Comparison of ENCODE assay signal across 10 mouse cellular contexts in genomic region chr13:109633037-109633418, GRCm38 (mm10).
DNase-seq lines count a peak whose midpoint lies in the region; ATAC-seq and TF ChIP-seq lines count a peak whose summit lies in the region.
"Had no signal": no experiment of that assay in that cellular context is flagged by ENCODE, and none has a peak within 500 bp of the region (broad histone marks: within the 10 kb centered on the region; RNA-seq: fewer than 3 reads in every experiment).

No protein-coding gene starts in this region.

- DNase-seq in kidney, postnatal 36 days: no peak
- DNase-seq in ES-E14 (ENCODE audit: low read depth, low spot score): no peak
- DNase-seq in liver, embryonic 14.5 days (ENCODE audit: low read depth in 3 of 3, low spot score in 3 of 3): no peak
- no peak for DNase-seq in cerebellum, postnatal 10 days
- DNase-seq in retina, embryonic 14.5 days (ENCODE audit: low spot score): no peak
- DNase-seq: cerebellum, adult 2 months had no signal

- no peak overlapping the region for H3K4me2 ChIP-seq in kidney, embryonic 15.5 days
- H3K4me2 ChIP-seq in liver, embryonic 14.5 days (ENCODE audit: low read depth): peak overlapping the region; percentile 45

- H3K9me3 ChIP-seq in kidney, embryonic 15.5 days (replicated peaks): no peaks in the 10 kb centered on the region
- no peaks in the 10 kb centered on the region for H3K9me3 ChIP-seq in ES-E14 (ENCODE audit: control insufficient read depth, insufficient read depth, low read depth, low read length)
- H3K9me3 ChIP-seq in liver, embryonic 14.5 days (ENCODE audit: control insufficient read depth, low read length): no peaks in the 10 kb centered on the region

- no peak for ATAC-seq in kidney, embryonic 15.5 days (replicated peaks; ENCODE audit: low FRiP score)
- ATAC-seq in liver, embryonic 14.5 days (ENCODE audit: insufficient read depth): peak; percentile 34; the same call in 1 of the 2 replicates
- ATAC-seq: inflammation-experienced regulatory T-cells, adult 6 months had no signal

- TF ChIP-seq EP300 in liver, embryonic 14.5 days (IDR thresholded peaks at IDR 0.05; ENCODE audit: low read depth): no peak

- H3K9ac ChIP-seq in kidney, embryonic 15.5 days: no peak overlapping the region
- H3K9ac ChIP-seq in ES-E14 (ENCODE audit: insufficient read depth, low read depth, low read length, poor library complexity, severe bottlenecking): no peak overlapping the region
- peak overlapping the region; percentile 1 for H3K9ac ChIP-seq in liver, embryonic 14.5 days (replicated peaks)

- H3K4me3 ChIP-seq in kidney, embryonic 15.5 days (replicated peaks): no peak overlapping the region
- peak overlapping the region; percentile 26 to 52 for H3K4me3 ChIP-seq in ES-E14 (ENCODE audit: insufficient read depth in 1 of 2, low read depth in 1 of 2, low read length in 2 of 2, poor library complexity in 1 of 2, severe bottlenecking in 1 of 2)
- peak overlapping the region; percentile 68 for H3K4me3 ChIP-seq in brown adipose tissue, adult 24 weeks (ENCODE audit: insufficient read depth, low read depth, low read length)
- peak overlapping the region; percentile 18 to 31; a peak in 2 of 4 replicates for H3K4me3 ChIP-seq in liver, embryonic 14.5 days (ENCODE audit: insufficient read depth in 1 of 2, low read depth in 2 of 2, low read length in 2 of 2)
- H3K4me3 ChIP-seq: erythroblast, embryonic 14.5 days had no signal

- 49% methylated on average over 3 of the region's 3 CpGs for WGBS in kidney, embryonic 15.5 days
- 17% methylated on average over 3 of the region's 3 CpGs for WGBS in liver, embryonic 14.5 days (ENCODE audit: insufficient replicate concordance)

- H3K27ac ChIP-seq in kidney, embryonic 15.5 days: peak overlapping the region; percentile 32; the same call in 1 of the 2 replicates
- H3K27ac ChIP-seq in ES-E14 (ENCODE audit: insufficient read depth, low read depth, low read length, poor library complexity, severe bottlenecking): peak overlapping the region; percentile 94; the same call in 1 of the 2 replicates
- H3K27ac ChIP-seq in brown adipose tissue, adult 24 weeks (replicated peaks; ENCODE audit: low read depth, low read length): peak overlapping the region; percentile 89
- H3K27ac ChIP-seq in liver, embryonic 14.5 days: peak overlapping the region; percentile 61

- H3K4me1 ChIP-seq in kidney, embryonic 15.5 days: peaks cover 13% of the 10 kb centered on the region
- peaks cover 26 to 27% of the 10 kb centered on the region in 2 experiments for H3K4me1 ChIP-seq in ES-E14 (ENCODE audit: control insufficient read depth in 2 of 2, insufficient read depth in 2 of 2, low read length in 2 of 2, poor library complexity in 1 of 2)
- peaks cover 10% of the 10 kb centered on the region for H3K4me1 ChIP-seq in brown adipose tissue, adult 24 weeks (ENCODE audit: control insufficient read depth, insufficient read depth, insufficient read length, low read length)
- H3K4me1 ChIP-seq in liver, embryonic 14.5 days (replicated peaks; ENCODE audit: control insufficient read depth in 2 of 2, insufficient read depth in 2 of 2, low read length in 1 of 2): peaks cover 2 to 33% of the 10 kb centered on the region in 2 experiments; a peak in 2 of 4 replicates

- no peaks in the 10 kb centered on the region for H3K36me3 ChIP-seq in kidney, embryonic 15.5 days
- H3K36me3 ChIP-seq in ES-E14 (ENCODE audit: control insufficient read depth, insufficient read depth, low read length, poor library complexity, severe bottlenecking): no peaks in the 10 kb centered on the region
- H3K36me3 ChIP-seq in liver, embryonic 14.5 days (replicated peaks; ENCODE audit: control insufficient read depth, insufficient read depth, low read depth): no peaks in the 10 kb centered on the region

- no peak for TF ChIP-seq CTCF in liver, embryonic 14.5 days (IDR thresholded peaks at IDR 0.05; ENCODE audit: low read depth)

- H3K27me3 ChIP-seq in kidney, embryonic 15.5 days: no peaks in the 10 kb centered on the region
- no peaks in the 10 kb centered on the region for H3K27me3 ChIP-seq in liver, embryonic 14.5 days (ENCODE audit: control insufficient read depth, insufficient read depth, low read length)

- in situ Hi-C loops in ES-E14 (cut with MboI; ENCODE audit: low sequenced_read_pairs in 2 of 2, unreplicated experiment in 2 of 2): no loop called here

TF ChIP-seq in ES-E14, 5 proteins besides CTCF, POLR2A, EP300 and RAD21:
- TF ChIP-seq ZNF384 (IDR thresholded peaks at IDR 0.05; ENCODE audit: low read depth, low read length) (no peak), CHD2 (IDR thresholded peaks at IDR 0.05; ENCODE audit: low read depth, low read length) (no peak), MAFK (IDR thresholded peaks at IDR 0.05; ENCODE audit: insufficient read depth, low read depth, low read length) (no peak), HCFC1 (IDR thresholded peaks at IDR 0.05; ENCODE audit: borderline replicate concordance, insufficient read depth, low read length) (no peak), ZC3H11A (IDR thresholded peaks at IDR 0.05; ENCODE audit: borderline replicate concordance, low read depth, low read length) (no peak)

Comparison
In these comparisons a context has a peak if more than half of its experiments do, and no peak if none do; other contexts are left out.
1. H3K27ac ChIP-seq: peak in every context shown above with its lines; median percentile 94 in ES-E14; 89 in brown adipose tissue, adult 24 weeks; 61 in liver, embryonic 14.5 days; 32 in kidney, embryonic 15.5 days.